Mouse (Mus musculus) cerebellum, adult 9-11 months (tissue): ENCODE measurements around the gene Galnt17.

Source experiments
- DNase-seq: peaks from one replicate; pipeline ENCODE4 v3.0.0; 2022

Galnt17 gene

GRCm38 (mm10) chr5:131119896-131120295, 188.4 kb downstream of the Galnt17 start:
- peak; percentile 33 for DNase-seq

- peak; percentile 21 for DNase-seq
Measured at GRCm38 (mm10) chr5:131117391-131118040, 190.8 kb downstream of the Galnt17 start.

DNA sequence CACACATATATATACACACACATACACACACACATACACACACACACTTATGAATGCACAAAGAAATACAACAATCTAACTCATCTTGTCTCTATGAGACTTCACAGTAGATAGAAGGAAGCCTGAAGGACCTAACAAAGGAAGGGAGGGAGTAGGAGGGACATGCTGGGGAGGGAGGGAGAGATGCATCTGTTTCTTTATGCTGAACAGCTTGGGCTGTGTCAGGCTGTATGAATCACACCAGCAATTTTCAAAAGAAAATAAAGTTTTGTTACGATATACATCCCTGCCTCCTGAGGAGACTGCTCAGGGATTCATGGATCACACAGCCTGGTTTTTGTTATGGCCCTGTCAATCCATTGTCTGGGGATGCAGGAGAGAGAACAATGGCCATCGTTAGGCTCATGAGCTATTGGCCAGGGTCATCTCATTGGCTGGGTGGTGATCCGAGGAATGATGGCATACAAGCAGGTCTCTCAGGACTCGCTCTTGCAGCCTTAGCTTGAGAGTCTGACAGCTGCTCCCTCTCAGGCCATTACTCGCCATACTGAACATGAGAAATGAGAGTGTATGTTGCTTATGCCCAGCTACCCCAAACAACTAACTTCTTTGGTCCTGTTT, 194.3 kb downstream of the Galnt17 start:
- DNase-seq: no peak

DNA sequence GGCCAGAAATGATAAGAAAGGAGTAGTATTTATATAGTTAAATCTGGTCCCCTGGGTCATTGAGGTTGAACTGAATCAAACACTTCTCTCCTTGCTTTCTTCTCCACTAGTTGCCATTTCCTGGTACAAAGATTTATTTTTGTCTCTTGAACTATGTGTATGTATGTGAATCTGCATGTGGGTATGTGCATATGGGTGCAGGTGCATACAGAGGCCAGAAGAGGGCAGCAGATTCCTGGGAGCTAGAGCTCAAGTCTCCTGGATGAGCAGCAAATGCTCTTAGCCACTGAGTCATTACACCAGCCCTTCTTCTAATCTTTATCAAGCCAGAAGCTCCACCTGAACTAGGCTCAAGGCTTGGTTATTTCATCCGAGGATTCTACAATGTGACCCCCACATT, 201.1 kb downstream of the Galnt17 start:
- no peak for DNase-seq

- no peak for DNase-seq
Measured at GRCm38 (mm10) chr5:131096824-131097223, 211.5 kb downstream of the Galnt17 start.

DNA sequence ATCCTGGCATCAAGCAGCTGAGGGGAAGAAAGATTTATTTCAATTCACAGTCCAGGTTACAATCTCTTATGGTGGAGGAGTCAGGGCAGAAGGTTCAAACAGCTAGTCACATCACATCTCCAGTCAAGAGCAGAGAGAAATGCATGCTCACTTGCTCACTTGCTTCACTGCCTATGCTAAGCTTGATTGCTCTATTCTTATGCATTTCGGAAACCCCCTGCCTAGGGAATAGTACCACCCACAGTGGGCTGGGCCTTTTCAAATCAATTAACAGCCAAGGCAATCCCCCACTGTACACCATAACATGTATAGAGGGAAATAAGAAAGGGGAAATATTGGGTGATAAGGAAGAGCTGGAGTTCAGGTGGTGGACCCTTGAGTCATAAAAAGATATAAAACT, 212.7 kb downstream of the Galnt17 start:
- no peak for DNase-seq

DNA sequence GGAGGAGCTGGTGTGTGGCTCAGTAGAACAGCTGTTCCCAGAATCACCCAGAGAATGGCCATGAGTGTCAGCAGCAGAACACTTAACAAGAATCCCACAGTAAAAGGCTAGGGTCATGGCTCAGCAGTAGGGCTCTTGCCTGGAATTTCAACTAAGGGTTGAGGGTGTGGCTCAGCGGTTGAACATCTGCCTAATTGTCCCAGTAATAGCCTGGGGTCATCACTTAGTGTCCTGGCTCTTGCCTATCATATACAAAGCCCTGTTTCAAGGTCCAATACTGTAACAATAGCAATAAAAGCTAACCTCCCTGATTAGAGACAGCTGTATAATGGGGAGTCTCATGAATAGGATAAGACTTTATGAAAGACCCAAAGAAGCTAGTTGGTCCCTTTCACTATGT, 213.5 kb downstream of the Galnt17 start:
- no peak for DNase-seq

- DNase-seq: no peak
Measured at GRCm38 (mm10) chr5:131094138-131094537, 214.2 kb downstream of the Galnt17 start.

DNA sequence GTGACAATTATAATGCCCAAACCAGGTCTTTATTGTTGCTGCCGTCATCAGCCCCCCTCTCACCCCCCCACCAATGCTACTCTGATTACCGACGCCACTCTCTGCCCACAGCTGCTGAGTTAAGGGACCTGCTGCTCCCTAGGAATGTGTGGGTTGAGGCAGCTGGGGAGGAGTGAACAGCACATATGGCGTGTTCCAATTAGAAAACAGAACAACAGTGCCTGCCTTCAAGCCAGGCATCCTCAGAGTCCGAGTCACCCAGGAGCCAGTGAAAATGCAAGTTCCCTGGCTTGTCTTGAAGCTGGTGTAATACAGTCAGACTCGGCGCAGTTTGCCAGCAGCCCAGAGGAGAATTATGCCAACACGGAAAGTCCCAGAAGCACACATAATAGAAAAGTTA, 218.4 kb downstream of the Galnt17 start:
- no peak for DNase-seq

DNA sequence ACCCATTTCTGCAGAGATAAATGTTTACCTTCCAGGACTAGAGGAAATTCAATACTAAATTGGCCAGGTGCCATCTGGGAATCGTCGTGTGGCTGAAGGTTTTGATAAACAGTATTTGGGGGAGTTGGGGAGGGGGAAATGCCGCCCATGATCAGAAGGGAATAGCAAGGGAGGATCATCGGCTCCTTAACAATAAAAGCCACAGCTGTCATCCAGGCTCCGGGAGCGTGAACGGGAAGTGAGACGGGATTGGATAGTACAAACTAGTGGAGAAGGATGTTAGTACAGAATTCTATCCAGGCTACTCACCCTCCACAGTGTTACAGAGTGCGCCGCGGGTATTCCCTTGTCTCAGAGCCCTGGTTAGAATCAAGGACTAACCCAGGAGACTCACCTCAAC, 219.4 kb downstream of the Galnt17 start:
- DNase-seq: no peak

DNA sequence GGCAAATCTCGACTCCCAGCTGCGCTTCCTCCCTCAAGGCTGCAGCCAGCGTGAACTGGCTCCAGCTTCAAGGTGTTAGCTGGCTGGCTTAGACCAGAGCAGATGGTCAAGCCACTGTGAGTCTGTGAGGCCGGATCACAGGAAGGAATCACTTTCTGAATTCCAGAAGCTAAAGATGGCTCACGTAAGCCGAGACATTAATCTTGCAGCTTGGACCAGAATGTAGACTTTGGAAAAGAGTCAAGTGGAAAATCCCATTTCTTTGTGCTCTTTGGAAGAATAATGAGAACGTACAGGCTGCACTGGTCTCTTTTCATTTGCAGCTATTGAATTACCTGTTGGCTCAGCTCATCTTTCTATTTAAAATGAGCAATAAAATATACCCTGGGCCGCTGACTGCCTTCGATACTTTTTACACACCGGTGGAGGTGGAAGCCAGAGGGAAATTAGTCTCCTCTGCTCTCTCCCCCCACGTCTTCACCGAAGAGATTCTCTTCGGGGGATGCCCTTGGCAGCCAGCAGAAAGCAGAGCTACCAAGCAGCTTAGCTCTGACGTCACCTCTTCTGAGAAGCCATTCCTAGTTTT, 225.1 kb downstream of the Galnt17 start:
- DNase-seq: peak; percentile 91

- DNase-seq: no peak
Measured at GRCm38 (mm10) chr5:131077682-131078081, 230.6 kb downstream of the Galnt17 start.

- no peak for DNase-seq
Measured at GRCm38 (mm10) chr5:131075795-131076194, 232.5 kb downstream of the Galnt17 start.

DNA sequence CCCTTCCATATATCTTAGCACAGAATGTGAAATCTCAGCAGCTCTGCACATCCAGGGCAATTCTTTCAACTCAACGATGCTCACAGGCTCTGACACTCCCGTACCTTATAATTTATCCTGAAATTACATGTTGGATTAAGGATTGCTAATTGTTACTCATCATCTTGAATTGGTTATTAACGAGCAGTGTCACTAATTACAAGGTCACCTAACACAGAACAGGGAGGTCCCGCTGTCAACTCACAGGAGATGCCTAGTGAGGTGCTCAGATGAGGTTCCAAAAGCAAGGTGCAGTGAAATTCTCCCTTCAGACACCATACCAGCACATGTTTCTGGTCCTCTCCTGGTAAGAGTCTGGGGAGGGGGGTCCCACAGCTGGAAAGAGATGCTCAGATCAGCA, 234.0 kb downstream of the Galnt17 start:
- DNase-seq: no peak

DNA sequence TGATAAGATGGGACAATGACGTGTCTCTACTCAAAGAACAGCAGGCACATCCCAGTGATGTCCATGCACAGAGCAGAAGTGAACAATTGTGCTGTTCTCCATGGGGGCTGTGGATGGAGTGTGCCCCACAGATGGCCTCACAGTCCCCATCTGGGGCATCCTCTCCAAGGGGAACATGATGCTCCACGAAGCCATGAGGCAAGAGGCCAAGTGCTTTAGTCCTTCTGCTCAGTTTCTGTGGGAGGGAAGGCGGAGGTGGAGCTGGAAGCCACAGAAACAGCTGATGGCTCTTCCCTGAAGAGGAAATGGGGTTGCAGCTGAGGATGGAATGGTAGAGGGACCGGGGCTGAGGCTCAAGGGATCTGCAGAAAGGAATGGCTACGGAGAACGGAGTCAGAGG, 243.1 kb downstream of the Galnt17 start:
- DNase-seq: peak; percentile 91

DNA sequence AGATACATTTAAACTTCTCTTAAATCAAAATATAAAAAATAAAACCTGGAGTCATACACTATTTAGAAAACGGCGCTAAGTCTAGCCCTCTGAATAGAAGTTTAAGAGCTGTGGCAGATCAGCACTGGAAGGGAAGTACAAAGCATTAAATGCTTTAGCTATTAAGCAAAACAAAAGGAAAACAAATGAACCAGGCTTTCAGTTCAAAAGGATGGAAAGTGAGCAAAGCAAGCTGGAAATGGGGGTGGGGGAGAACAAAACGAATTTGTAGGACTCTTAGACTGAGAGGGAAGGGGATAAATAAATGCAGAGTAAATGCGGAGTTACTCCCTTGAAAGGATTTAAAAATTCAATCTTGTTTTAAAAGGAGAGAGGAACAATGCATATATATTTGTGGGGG, 259.8 kb downstream of the Galnt17 start:
- no peak for DNase-seq

DNA sequence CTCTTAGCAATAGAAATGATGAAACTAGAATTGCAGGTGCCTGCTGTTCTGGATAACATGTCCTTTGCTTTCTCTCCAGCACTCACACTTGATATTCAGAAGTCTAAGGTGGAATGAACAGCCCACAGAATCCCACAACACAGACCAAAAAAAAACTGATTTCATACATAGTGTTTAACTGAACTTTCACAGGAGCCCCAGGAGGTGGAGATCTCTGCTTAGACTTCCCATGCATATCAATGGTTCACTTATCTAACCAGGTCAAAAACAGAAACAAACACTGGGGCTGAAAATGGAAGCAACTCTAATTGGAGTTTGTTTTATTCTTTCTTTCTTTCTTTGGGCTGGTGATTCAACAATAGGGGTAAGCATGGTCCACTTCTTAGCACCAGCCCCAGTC, 265.2 kb downstream of the Galnt17 start:
- no peak for DNase-seq

GRCm38 (mm10) chr5:131040441-131040840, 267.9 kb downstream of the Galnt17 start:
- no peak for DNase-seq

DNA sequence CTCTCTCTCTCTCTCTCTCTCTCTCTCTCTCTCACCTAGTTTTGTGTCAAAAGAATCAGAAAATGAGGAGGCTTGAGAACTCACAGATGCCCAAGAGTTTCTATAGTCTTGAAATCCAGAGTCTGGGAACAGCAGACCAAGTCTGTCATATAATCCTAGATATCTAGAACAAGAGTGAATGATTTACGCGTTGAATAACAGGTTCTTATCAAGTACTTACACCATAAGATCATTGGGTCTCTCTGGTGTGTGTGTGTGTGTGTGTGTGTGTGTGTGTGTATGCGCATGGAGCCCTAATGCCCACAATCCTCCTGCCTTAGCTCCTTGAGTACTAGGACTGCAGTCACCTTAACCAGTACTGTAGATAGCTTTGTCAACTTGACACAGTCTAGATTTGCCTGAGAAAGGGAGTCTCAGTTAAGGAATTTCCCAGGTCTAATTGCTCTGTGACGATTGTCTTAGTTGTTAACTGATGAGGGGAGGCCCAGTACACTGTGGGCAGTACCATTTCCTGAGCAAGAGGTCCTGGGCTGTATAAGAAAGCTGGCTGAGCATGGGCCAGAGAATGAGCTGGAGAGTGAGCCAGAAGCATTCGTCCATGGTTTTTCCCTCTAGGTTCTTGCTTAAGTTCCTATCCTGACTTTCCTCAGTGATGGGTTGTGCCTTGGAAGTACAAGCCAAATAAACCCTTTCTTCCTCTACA, 268.5 kb downstream of the Galnt17 start:
- no peak for DNase-seq

DNA sequence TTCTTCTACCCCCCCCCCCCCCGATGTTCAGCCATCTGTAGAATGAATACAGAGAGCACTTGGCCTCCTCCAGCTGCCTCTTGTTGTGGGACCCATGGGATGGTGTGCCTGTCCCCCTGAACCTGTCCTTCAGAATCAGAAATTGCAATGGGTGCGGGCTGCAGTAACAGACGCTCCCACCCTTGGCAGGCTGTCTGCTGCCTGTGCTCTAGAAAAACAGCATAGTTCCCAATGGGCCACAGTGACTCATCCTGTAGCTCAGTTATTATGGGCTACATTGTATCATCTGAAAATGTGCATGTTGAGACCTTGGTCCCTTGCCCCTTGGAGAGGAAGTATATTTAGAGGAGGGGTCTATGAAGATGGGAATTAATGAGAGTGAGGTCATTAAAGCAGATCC, 283.8 kb downstream of the Galnt17 start:
- no peak for DNase-seq

GRCm38 (mm10) chr5:131022396-131022993, 285.8 kb downstream of the Galnt17 start:
- DNase-seq: no peak

GRCm38 (mm10) chr5:131020936-131021335, 287.4 kb downstream of the Galnt17 start:
- DNase-seq: no peak

DNA sequence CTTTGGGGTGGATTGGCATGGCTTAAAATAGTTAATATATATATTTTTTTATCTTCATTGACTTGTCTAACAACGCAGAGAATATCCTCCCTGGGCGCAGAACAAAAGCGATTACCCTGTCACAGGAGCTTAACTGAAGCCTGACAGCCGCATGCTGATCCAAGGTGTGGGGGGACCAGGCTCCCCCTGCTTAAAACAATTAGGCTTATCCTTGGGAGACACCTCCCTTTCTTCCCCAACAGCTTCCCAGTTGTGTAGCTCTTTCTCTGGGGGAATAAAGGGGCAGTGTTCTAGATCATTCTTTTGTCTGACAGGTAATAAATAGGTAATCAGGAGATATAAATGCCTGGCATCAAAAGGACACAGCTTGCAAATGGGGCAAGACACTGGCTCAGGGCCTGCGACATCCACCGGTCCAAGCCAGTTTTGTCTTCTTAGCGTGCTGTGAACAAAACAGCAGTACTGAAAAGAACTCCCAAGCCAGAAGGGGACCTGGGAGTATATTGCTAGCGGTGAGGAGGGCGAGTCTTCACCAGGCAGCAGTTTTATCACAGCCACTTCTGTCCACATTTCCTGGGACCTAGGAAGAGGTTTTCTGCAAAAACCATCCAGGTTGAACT, 288.8 kb downstream of the Galnt17 start:
- DNase-seq: no peak
